Mouse (Mus musculus): ENCODE measurements around the gene Ccn5. TPM values are rescaled to one million over a fixed set of nuclear protein-coding genes. Genes with fewer than 3 reads are reported as not detected.

Gene Ccn5
- total and polyA plus RNA-seq, 3 experiments: not detected

- no peaks in the 10 kb centered on the region for H3K9me3 ChIP-seq (replicated peaks)
- DNase-seq (ENCODE audit: low spot score) (no peak), ATAC-seq (ENCODE audit: extremely low read depth, insufficient number of reproducible peaks, low FRiP score, poor library complexity, severe bottlenecking) (no peak)
- no peaks in the 10 kb centered on the region for H3K4me1 ChIP-seq (ENCODE audit: insufficient read depth, low read depth, low read length)
- H3K27me3 ChIP-seq (ENCODE audit: insufficient read depth, low read length): peaks cover 5% of the 10 kb centered on the region; the same call in 1 of the 2 replicates
- no peaks in the 10 kb centered on the region for H3K36me3 ChIP-seq (replicated peaks)
- TF ChIP-seq TAL1 (conservative IDR thresholded peaks at IDR 0.05; ENCODE audit: low read depth, low read length) (no peak), GATA2 (IDR thresholded peaks at IDR 0.05; ENCODE audit: borderline replicate concordance, low read depth, low read length) (no peak), POLR2AphosphoS5 (IDR thresholded peaks at IDR 0.05; ENCODE audit: insufficient replicate concordance, low read depth, low read length) (no peak), GATA1 (IDR thresholded peaks at IDR 0.05; ENCODE audit: borderline replicate concordance, low read length) (no peak), CTCF (IDR thresholded peaks at IDR 0.05; ENCODE audit: low read depth, low read length) (no peak)
- H3K4me3 ChIP-seq (ENCODE audit: low read depth, low read length): no peak overlapping the region
Observed at GRCm38 (mm10) chr2:163823771-163824170, 3.1 kb downstream of the Ccn5 start.

GRCm38 (mm10) chr2:163825861-163826260 lies 5.2 kb downstream of the Ccn5 start:
- Histone ChIP-seq H3K4me3 (ENCODE audit: low read depth, low read length) (no peak overlapping the region), H3K36me3 (replicated peaks) (no peaks in the 10 kb centered on the region), H3K4me1 (ENCODE audit: insufficient read depth, low read depth, low read length) (no peaks in the 10 kb centered on the region), H3K27me3 (ENCODE audit: insufficient read depth, low read length) (peaks cover 3% of the 10 kb centered on the region; the same call in 1 of the 2 replicates), H3K9me3 (replicated peaks) (no peaks in the 10 kb centered on the region)
- no peak for ATAC-seq (ENCODE audit: extremely low read depth, insufficient number of reproducible peaks, low FRiP score, poor library complexity, severe bottlenecking)
- TF ChIP-seq GATA2 (IDR thresholded peaks at IDR 0.05; ENCODE audit: borderline replicate concordance, low read depth, low read length): no peak
- no peak for TF ChIP-seq POLR2AphosphoS5 (IDR thresholded peaks at IDR 0.05; ENCODE audit: insufficient replicate concordance, low read depth, low read length)
- TF ChIP-seq CTCF (IDR thresholded peaks at IDR 0.05; ENCODE audit: low read depth, low read length): no peak
- TF ChIP-seq GATA1 (IDR thresholded peaks at IDR 0.05; ENCODE audit: borderline replicate concordance, low read length): no peak
- no peak for TF ChIP-seq TAL1 (conservative IDR thresholded peaks at IDR 0.05; ENCODE audit: low read depth, low read length)
- DNase-seq (ENCODE audit: low spot score): no peak

- Histone ChIP-seq H3K4me1 (ENCODE audit: insufficient read depth, low read depth, low read length) (no peaks in the 10 kb centered on the region), H3K27me3 (ENCODE audit: insufficient read depth, low read length) (peaks cover 3% of the 10 kb centered on the region; the same call in 1 of the 2 replicates), H3K36me3 (replicated peaks) (no peaks in the 10 kb centered on the region), H3K4me3 (ENCODE audit: low read depth, low read length) (no peak overlapping the region), H3K9me3 (replicated peaks) (no peaks in the 10 kb centered on the region)
- no peak for DNase-seq (ENCODE audit: low spot score)
- no peak for TF ChIP-seq TAL1 (conservative IDR thresholded peaks at IDR 0.05; ENCODE audit: low read depth, low read length)
- no peak for TF ChIP-seq GATA1 (IDR thresholded peaks at IDR 0.05; ENCODE audit: borderline replicate concordance, low read length)
- TF ChIP-seq CTCF (IDR thresholded peaks at IDR 0.05; ENCODE audit: low read depth, low read length): no peak
- no peak for TF ChIP-seq POLR2AphosphoS5 (IDR thresholded peaks at IDR 0.05; ENCODE audit: insufficient replicate concordance, low read depth, low read length)
- no peak for TF ChIP-seq GATA2 (IDR thresholded peaks at IDR 0.05; ENCODE audit: borderline replicate concordance, low read depth, low read length)
- ATAC-seq (ENCODE audit: extremely low read depth, insufficient number of reproducible peaks, low FRiP score, poor library complexity, severe bottlenecking): no peak
Observed at GRCm38 (mm10) chr2:163826494-163826893, 5.8 kb downstream of the Ccn5 start.

GRCm38 (mm10) chr2:163831163-163831562 lies 10.5 kb downstream of the Ccn5 start:
- Histone ChIP-seq H3K4me1 (ENCODE audit: insufficient read depth, low read depth, low read length) (no peaks in the 10 kb centered on the region), H3K9me3 (replicated peaks) (no peaks in the 10 kb centered on the region), H3K27me3 (ENCODE audit: insufficient read depth, low read length) (peaks cover 3% of the 10 kb centered on the region; the same call in 1 of the 2 replicates), H3K4me3 (ENCODE audit: low read depth, low read length) (no peak overlapping the region), H3K36me3 (replicated peaks) (no peaks in the 10 kb centered on the region)
- ATAC-seq (ENCODE audit: extremely low read depth, insufficient number of reproducible peaks, low FRiP score, poor library complexity, severe bottlenecking) (no peak), DNase-seq (ENCODE audit: low spot score) (no peak)
- TF ChIP-seq GATA1 (IDR thresholded peaks at IDR 0.05; ENCODE audit: borderline replicate concordance, low read length) (no peak), CTCF (IDR thresholded peaks at IDR 0.05; ENCODE audit: low read depth, low read length) (no peak), GATA2 (IDR thresholded peaks at IDR 0.05; ENCODE audit: borderline replicate concordance, low read depth, low read length) (no peak), TAL1 (conservative IDR thresholded peaks at IDR 0.05; ENCODE audit: low read depth, low read length) (no peak), POLR2AphosphoS5 (IDR thresholded peaks at IDR 0.05; ENCODE audit: insufficient replicate concordance, low read depth, low read length) (no peak)

- peak; percentile 42 for DNase-seq (ENCODE audit: low spot score)
- ATAC-seq (ENCODE audit: extremely low read depth, insufficient number of reproducible peaks, low FRiP score, poor library complexity, severe bottlenecking): peak; percentile 63; the same call in 1 of the 2 replicates
- no peaks in the 10 kb centered on the region for H3K27me3 ChIP-seq (ENCODE audit: insufficient read depth, low read length)
- no peaks in the 10 kb centered on the region for H3K4me1 ChIP-seq (ENCODE audit: insufficient read depth, low read depth, low read length)
- TF ChIP-seq POLR2AphosphoS5 (IDR thresholded peaks at IDR 0.05; ENCODE audit: insufficient replicate concordance, low read depth, low read length) (no peak), CTCF (IDR thresholded peaks at IDR 0.05; ENCODE audit: low read depth, low read length) (peak; percentile 67)
- no peaks in the 10 kb centered on the region for H3K9me3 ChIP-seq (replicated peaks)
- no peak overlapping the region for H3K4me3 ChIP-seq (ENCODE audit: low read depth, low read length)
- no peaks in the 10 kb centered on the region for H3K36me3 ChIP-seq (replicated peaks)
Observed at GRCm38 (mm10) chr2:163838043-163838442, 17.4 kb downstream of the Ccn5 start.

- DNase-seq (ENCODE audit: low spot score) (no peak), ATAC-seq (ENCODE audit: extremely low read depth, insufficient number of reproducible peaks, low FRiP score, poor library complexity, severe bottlenecking) (no peak)
- no peaks in the 10 kb centered on the region for H3K36me3 ChIP-seq (replicated peaks)
- no peaks in the 10 kb centered on the region for H3K9me3 ChIP-seq (replicated peaks)
- H3K4me1 ChIP-seq (ENCODE audit: insufficient read depth, low read depth, low read length): no peaks in the 10 kb centered on the region
- no peak for TF ChIP-seq POLR2AphosphoS5 (IDR thresholded peaks at IDR 0.05; ENCODE audit: insufficient replicate concordance, low read depth, low read length)
- TF ChIP-seq GATA1 (IDR thresholded peaks at IDR 0.05; ENCODE audit: borderline replicate concordance, low read length): no peak
- TF ChIP-seq CTCF (IDR thresholded peaks at IDR 0.05; ENCODE audit: low read depth, low read length): no peak
- TF ChIP-seq GATA2 (IDR thresholded peaks at IDR 0.05; ENCODE audit: borderline replicate concordance, low read depth, low read length): no peak
- no peak for TF ChIP-seq TAL1 (conservative IDR thresholded peaks at IDR 0.05; ENCODE audit: low read depth, low read length)
- no peaks in the 10 kb centered on the region for H3K27me3 ChIP-seq (ENCODE audit: insufficient read depth, low read length)
- H3K4me3 ChIP-seq (ENCODE audit: low read depth, low read length): no peak overlapping the region
Observed at GRCm38 (mm10) chr2:163839519-163839918, 18.9 kb downstream of the Ccn5 start.

Measured in G1E (cell line).